Mouse (Mus musculus) B cell, adult 2 months (primary cell): ENCODE data around the gene 3110082I17Rik.
A peak's percentile ranks its signal among the peaks of the same experiment; 100 is the strongest.

Experiments
- DNase-seq, 2 experiments: peaks; one replicate each; pipeline ENCODE4 v3.0.0; 2022

Gene 3110082I17Rik

DNA sequence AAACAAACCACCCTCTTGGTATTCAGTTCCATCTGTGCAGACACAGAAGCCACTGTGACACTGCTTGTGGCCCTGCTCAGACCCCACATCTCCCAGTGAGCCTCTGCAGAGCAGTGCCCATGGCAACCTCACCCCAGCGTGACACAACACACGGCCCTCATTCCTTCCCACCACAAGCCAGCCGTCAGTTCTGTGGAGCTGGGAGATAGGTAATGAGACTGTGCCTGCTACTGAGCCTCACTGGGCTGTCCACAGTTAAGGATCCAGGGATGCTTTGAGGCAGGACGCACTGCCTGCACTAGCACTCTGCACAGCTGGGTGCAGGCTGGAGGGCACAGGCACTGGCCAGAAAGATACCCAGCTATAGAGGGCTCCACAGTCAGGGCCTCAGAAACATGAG is 10.4 kb downstream of the 3110082I17Rik start:
- peak; percentile 4 to 10 for DNase-seq

DNA sequence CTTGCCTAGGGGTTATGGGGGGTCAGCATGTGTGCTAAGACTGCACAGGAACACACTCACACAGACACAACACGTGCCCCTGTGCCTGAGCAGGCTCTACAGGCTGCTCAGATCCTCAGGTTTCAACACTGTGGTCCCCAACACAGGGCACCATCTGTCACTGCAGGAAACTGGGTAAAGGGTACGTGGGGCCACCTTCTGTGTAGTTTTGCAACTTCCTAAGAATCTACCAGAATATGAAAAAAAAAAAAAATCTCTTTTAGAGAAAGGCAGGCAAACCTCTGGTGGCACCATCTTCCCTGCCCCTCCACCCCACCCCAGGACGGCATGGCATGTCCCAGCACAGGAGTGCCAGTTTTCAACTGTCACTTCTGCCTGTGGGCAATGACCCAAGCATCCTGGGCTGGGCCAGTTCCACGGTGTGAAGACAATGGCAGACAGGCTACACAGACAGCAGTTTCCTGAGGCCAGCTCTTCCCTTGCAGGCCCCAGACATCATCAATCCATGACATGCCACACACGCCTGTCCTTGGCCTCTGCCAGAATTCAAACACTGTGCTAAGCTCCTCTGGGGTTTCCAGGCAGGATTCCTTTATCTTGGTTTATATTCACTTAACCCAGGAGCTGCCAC is 11.1 kb downstream of the 3110082I17Rik start:
- DNase-seq: peak; percentile 34 to 43

DNA sequence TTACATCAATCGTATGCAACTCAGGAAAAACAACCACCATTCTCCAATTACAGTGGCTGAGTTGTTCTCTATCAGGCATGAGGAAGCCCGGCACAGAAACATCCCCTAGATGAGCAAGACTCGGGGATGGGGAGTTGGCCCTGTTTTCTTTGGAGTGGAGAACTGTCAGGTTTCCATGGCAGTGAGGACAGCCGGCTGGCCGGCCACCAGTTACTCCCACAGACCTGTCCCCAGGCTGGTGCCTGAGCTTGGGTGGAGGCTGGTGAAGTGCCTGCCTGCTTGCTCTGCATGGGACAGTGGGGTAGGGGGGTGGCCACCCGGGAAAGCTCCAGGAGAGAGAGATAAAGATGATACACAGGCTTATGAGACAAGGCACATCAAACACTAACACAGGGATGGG is 12.3 kb downstream of the 3110082I17Rik start:
- no peak for DNase-seq

DNA sequence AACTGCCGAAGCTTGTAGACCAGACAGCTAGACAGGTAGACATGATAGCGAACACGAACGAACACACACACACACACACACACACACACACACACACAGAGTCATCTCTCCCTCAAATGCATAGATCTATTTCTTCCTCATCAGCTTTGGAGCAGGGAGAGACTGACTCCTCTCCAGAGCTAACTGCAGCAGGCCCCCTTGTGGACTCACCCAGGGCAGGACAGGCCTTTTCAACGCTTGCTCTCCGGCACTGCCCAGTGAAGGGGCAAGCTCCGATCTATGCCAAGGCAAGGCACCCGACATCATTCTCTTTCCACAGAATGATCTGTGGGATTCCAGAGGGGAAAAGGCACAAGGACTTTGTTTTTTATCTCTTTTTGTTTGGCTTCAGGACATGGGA is 15.1 kb downstream of the 3110082I17Rik start:
- no peak for DNase-seq

DNA sequence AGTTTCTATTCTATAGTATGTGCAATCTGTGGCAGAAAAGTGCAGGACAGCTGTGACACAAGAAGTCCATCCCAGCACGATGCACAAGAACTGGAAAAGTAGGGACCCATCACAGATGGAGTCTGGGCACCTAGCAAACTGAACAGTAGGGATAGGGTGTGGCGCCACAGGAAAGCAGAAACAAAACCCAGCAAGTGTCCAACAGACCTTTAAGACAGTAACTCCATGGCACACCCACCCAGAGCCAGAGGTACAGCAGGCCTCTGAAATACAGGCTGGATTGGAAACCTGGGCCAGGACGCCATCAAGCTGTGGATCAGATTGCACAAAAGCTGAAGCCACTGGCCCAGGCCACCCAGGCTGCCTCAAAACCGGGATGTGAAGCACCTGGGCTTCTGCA is 17.4 kb downstream of the 3110082I17Rik start:
- no peak for DNase-seq

DNA sequence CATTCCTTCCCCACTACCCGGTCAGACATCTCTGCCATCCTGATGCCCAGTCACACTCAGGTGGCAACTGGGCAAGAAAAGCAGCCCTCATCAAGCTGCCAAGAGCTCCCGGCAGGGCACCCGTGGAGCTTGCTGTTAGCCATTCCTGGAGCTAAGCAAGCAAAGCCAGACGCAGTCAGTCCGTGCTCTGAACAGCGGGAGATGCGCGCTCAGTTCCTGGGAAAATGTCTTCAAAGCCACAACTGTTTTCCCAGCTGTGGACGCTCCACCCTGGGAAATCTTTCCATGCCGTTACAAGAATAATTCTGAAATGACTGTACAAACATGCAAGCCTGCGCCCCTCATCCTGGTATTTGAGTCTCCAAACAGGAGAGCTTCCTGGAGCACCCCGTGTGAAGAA is 17.9 kb downstream of the 3110082I17Rik start:
- no peak for DNase-seq

DNA sequence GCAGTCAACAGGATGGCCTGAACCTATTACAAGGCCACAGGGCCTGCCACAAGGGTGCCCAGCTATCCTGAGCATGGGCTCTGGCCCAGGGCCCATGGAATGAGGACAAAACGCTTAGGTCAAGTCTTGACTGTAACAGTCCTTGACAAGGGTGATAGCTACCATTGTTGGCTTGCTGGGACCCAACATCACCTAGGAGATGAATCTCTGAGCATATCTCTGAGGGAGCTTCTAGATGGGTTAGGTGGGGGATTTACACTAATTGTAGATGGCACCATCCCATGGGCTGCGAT is 18.7 kb downstream of the 3110082I17Rik start:
- DNase-seq: no peak

DNA sequence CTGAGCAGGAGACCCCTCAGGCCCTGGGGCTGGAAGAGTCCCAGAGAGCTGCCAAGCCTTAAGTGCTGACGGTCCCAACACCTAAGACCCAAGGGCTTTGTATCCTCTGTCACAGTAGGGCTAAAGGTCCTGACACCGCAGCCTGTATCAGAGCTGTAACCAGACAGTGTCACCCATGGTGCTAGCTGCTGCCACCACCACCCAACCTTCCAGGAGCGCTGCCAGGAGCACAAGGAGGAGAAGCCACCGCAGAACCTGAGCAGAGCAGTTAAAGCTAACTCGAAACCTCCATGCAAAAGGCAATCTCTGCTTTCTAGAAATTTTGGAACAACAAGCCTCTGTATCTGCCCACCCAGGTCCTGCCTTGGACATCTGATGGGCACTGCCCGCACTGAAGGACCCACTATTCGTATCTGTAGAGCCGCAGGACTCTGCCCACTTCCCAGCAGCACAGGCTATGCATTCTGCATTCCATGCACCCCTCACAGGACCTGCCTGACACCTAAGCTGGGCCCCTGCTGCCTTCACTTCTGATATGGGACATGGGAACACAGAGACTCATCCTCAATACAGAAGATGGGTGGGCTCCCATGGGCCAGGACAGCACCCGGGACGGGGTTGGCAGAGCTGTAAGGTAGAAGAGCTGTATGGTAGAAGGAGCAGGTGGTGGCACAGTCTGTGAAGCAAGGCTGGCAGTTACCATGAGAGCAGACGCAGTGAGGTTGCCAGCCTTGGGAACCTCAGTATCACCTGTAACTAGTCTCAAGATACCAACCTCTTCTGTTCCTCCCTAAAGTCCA is 19.2 kb downstream of the 3110082I17Rik start:
- no peak for DNase-seq

DNA sequence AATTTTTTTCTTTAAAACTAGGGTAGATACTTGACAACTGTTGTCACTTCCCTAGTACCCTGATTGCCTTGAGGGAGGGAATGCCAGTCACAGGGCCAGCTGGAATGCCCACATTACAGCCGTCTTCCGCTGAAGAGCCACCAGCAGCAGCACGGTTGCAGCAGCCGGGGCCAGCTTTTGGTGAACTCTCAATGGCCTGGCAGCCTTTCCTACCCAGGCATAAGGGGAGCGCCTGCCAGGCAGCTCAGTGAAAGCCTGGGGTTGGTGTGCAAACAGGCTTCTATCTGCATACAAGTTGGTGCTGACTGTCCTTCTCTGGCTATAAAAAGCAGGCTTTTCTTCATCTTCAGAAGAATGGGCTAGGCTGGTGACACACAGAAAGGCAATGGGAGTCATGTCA is 19.9 kb downstream of the 3110082I17Rik start:
- no peak for DNase-seq

DNA sequence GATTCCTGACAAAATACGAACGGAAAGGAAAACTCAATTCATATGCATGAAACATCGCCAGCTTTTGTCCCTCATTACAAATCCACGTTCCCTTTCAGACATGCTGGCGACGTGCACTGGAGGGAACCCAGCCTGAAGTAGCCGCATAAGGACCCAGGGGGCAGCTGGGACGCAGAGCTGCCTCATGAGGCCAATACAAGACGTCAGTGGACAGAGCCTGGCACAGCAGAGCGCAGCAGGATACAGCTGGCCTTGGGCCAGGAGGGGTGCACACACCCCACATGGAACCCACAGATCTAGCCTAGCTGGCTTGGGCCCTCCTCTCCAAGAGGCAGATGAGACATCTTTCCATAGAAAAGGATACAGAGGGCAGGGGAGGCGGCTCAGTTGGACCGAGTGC is 21.9 kb downstream of the 3110082I17Rik start:
- DNase-seq: no peak

DNA sequence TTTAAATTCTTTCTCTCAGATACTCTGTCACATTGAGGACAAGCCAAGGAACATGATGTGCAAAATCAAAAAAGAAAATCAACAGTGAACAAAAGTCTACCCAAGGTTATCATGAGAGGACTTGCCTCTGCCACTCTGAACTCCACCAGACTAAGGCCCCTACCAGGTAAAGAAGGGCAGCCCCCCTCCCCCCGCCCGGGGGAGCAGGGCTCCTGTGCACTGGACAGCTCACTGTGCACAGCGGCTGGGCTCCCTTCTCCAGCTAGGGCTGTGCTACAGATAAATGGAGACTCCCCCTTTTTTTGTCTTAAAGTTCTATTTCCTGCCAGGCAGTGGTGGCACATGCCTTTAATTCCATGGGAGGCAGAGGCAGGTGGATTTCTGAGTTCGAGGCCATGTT is 22.6 kb downstream of the 3110082I17Rik start:
- no peak for DNase-seq

DNA sequence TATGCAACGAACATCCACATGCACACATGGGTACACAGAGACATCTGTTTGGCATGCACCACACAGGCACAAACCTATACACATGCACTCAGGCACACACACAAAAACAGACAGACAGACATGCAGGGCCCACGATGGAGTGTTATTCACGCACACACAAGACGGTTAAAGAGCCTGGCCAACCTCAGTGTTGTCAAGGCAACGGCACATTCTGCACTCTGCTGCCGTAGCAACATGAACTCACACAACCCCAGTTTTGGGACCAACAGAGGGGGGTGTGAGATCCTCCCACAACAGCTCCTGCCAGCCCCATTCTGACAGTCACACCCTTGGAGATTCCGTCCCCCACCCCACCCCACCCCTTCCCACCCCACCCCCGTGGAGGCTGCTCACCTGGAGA is 25.4 kb downstream of the 3110082I17Rik start:
- no peak for DNase-seq

DNA sequence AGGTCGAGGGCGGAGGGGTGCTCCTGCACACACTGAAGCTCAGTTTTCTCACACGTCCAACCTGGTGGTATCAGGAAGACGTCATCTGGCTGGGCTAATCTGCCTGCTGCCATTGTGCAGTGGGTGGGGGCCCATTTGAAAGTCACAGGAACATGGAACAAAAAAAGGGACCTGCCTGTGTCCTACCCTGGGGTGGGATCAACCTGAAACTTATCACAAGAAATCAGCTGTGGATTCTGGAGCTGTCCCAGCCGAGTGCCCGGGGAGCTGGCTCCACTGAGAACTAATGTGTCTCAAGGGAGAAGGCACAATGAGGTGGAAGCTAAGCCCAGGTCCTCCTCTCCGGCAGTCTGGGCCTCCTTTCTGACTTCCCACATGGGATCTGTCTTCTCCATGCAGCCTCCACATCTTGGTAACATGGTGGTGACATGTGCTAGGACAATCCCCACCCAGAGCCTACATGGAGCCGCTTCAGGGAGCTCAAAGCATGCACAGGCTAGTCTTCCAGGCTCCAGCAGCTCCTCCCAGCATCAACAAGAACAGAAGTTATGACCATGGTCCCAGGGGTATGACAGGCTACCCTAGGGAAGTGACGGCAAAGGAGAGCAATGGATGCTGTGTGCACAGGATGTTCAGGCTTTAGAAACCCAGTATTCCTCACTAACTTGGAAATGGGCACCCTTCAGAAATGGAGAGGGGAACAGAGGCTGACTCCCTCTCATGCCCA is 26.3 kb downstream of the 3110082I17Rik start:
- DNase-seq: no peak

DNA sequence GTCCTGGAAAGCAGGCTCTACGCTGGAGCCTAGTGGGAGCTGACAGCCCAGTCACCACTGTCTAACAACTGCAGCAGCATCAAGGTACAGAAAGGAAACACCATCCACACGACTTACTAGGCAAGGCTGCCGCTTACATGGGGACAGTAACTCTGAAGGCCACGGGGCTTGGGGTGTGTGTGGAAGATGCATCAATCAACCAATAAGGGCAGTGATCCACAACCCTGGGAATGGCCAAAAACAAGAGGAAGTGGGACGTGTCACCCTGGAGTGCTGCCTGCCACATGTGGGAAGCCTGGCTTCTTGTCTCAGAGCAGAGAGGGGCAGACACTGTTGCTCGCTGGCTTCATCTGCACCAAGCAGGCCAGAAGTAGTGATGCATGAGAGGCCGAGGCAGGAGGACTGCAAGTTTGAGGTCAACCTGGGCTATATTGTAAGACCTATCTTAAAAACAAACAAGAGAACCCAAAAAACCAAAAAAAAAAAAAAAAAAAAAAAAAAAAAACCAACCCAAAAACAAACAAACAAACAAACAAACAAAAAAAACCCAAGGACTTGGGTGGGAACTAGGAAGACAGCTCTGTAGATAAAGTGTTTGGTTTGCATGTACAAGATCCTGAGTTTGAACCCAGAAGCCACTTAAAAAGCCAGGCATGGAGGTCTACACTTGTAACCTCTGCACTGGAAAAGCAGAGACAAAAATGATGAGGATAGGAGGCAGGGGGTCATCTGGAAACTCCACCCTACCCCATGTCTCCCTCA is 27.4 kb downstream of the 3110082I17Rik start:
- no peak for DNase-seq

DNA sequence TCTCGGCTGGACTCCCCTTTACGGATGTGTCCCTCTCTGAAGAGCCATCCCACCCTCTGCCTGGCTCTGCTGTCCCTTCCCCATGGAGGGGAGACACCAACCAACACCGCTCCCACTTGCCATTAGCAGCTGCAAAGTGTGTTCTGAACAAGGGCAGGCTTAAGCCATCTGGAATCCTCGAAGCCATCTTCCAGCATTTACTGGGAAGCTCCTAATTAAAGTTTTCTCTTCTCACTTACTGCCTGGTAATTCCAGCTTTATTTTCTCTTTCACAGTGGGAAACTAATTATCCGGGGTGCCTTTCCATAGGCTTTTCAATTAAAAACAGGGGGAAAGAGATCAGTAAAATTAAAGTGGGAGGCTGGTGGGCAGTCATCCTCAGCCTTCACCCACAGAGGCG is 28.0 kb downstream of the 3110082I17Rik start:
- no peak for DNase-seq

DNA sequence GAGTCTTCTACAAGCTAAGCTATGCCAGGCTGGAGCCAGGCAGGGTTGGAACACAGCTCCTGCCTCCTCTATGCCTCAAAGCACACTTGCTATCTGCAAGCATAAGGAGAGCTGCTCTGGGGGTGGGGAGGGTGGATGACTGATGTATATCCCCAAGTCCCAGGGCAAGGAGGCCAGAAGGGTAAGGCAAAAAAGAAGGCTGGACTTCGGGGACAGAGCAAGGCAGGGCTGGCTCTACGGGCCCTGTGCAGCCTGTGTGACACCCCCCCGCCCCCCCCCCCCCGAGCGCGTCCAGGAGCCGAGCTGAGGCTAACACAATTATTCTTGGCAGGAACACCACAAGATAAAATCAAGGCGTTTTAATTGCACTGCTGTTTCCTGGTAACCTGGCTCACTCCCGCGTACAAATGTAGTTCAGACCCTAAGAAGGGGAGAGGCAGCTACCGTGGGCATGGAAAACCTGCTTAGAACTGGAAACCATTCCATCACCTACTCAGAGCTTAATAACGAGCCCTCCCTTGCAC is 30.4 kb downstream of the 3110082I17Rik start:
- no peak for DNase-seq

DNA sequence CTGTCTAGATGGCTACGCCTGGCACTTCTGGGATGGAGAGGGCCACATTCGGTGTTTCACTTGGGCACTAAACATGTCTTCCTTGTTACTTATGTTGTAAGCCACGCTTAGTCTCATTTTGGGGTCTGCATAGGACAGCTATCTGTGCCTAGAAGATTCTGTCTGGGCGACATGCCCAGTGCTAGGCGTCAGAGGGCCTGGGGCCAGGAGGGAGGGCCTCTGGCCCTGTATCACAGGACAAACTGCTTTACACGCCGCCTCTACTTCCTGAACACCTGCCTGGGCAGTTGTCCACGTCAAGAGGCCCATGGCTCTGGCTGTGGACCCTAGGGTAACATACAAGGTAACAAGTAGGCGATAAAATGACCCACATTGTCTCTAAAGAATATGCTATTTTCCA is 32.3 kb downstream of the 3110082I17Rik start:
- no peak for DNase-seq

DNA sequence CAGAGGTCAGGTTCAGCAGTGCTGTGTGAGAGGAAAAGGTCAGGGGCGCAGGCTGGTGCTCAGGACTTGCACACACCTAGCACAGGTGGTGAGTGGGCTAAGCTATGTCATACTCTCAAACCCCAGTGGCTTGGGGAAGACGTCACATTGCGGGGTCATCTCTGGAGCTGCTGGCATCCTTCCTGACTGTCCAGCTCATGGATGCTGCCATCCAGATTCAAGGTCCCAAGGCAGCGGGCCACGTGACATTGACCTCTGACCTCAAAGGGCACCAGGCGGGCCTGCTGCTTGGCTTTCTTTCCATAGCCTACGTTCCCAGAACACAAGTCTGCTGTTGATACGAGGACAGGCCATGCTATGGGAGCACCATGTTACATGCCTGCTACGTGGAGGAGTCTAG is 33.3 kb downstream of the 3110082I17Rik start:
- DNase-seq: no peak

DNA sequence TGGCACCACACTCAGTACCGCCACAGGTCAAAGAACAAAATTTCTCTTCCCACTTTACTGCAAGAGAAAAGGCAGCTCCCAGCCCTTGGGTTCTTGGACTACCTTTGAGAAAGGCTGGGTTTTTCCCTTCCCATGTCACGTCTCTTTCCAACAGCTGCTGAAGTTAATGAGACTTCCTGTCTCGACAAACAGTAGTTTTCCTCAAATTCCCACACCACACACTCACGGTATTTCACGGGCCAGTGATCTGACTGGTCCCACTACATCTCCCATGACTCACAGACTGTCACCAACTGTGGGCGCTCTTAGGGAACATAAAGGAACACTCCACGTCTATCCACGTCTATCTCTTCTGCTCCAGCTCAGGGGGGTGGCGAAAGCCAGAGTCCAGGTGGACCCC is 35.1 kb downstream of the 3110082I17Rik start:
- DNase-seq: no peak

DNA sequence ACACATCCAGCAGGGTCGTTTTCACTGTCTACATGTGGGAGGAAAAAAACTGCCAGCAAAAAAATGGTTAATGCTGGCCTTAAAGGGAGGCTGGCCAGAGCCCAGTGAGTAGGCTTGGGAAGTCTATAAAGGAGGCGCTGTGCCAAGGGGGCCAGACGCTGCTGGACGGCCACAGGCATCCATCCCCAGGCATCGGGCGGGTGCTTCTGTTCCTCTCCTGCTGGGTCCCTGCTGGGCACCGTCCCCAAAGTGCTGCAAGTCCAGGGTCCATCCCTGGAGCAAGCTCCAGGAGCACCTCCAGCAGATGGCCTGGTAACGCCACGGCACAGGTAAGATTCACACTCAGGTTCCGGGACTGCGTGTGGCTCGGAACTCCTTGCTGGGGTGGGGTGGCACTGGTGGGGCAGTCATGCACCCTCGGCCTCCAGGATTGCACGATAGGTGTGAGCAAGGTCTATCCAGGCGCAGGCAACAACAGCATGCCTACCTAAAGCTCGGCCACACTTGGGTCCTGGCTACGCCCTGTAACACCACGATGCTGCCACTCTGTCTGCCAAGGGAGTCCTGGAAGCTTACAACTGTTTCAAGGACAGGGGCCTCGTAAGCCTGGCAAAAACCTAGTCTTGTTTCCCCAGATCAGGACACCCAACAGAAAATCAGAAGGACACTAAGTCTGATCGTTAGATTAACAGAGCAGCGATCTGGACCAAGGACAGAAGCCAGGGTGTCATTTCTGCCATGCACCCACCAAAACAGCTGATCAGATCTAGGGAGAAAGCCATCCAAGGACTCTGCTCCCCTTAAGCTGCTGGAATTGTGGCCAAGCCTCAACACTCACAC is 37.1 kb downstream of the 3110082I17Rik start, which contains the start of gene Gper1:
TSS of gene Gper1 (plus strand) at position 126 of the 840 bp plus-strand sequence.
- no peak for DNase-seq

DNA sequence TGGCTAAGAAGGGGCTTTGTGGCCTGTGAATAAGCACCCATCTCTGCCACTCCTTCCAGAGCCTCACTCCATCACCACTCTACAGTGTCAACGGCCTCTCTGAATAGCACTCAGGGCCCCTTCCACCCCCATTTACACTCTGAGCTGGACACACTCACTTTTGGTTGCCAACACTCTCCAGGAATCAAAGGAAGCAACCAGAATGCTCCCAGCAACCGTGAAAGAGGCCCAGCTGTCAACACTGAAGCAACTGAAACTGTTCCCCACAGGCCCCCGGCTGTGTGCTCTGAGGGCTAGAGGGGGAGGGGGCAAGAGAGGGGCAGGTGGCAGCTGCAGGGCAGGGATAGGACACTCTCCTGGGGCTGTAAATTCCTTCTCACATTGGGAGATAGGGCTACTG is 41.7 kb downstream of the 3110082I17Rik start:
- no peak for DNase-seq

DNA sequence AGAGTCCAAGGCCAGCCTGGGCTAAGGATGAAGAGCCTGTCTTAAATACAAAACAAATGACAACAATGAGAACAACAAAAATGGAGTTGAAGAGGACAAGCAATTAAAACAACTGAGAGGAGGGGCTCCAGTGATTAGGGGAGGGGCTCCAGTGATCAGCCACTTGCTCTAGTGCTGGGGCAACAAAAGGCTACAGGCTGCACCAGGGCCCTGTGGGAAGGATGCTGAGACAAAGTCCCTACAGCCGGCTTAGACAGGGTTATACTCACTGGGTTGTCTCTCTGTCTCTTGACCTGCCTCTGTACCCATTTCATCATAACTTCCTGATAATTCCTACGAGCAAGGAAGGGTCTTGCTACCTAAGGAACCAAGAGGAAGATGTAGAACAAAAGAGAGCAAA is 42.2 kb downstream of the 3110082I17Rik start:
- DNase-seq: no peak
